Mouse (Mus musculus) liver, embryonic 13.5 days (tissue): ENCODE data around the gene Elf4. TPM values are rescaled to one million over a fixed set of nuclear protein-coding genes. Genes with fewer than 3 reads are reported as not detected.
"Not testable (repeated sequence)": the region's sequence is repeated elsewhere in the genome, so short reads cannot be mapped to it uniquely, and the experiment has no call there.

Source experiments
- ATAC-seq: fragments of 200-750 bp; cut with Nextera tagmentation; 2 replicates; pipeline ENCODE4 v1.8.0; 2017; ENCODE audit warnings: low read depth, mild to moderate bottlenecking, moderate number of reproducible peaks, moderate library complexity
- DNase-seq: peaks from one replicate; pipeline ENCODE4 v3.0.0; 2022
- H3K27ac ChIP-seq: fragments of 300-500 bp; sonication (generic); 2 replicates; pipeline ENCODE4 v1.5.1; 2015; ENCODE audit warnings: moderate library complexity, mild to moderate bottlenecking, inconsistent platforms
- H3K27me3 ChIP-seq: fragments of 300-500 bp; sonication (generic); 2 replicates; pipeline ENCODE4 v1.6.1; 2015; ENCODE audit warnings: mild to moderate bottlenecking, inconsistent platforms
- H3K36me3 ChIP-seq: fragments of 300-500 bp; sonication (generic); 2 replicates; pipeline ENCODE4 v1.6.1; 2015; ENCODE audit warnings: mild to moderate bottlenecking, inconsistent platforms
- H3K4me1 ChIP-seq: fragments of 300-500 bp; sonication (generic); replicated peaks from 2 replicates; pipeline ENCODE4 v1.6.1; 2015; ENCODE audit warnings: inconsistent platforms
- H3K4me2 ChIP-seq: fragments of 300-500 bp; sonication (generic); 2 replicates; pipeline ENCODE4 v1.6.1; 2015; ENCODE audit warnings: inconsistent platforms, mild to moderate bottlenecking, moderate library complexity
- H3K4me3 ChIP-seq: fragments of 300-500 bp; sonication (generic); replicated peaks from 2 replicates; pipeline ENCODE4 v1.5.1; 2015; ENCODE audit warnings: mild to moderate bottlenecking, inconsistent platforms
- H3K9ac ChIP-seq: fragments of 300-500 bp; sonication (generic); 2 replicates; pipeline ENCODE4 v1.6.1; 2015; ENCODE audit warnings: mild to moderate bottlenecking, inconsistent platforms
- H3K9me3 ChIP-seq: fragments of 300-500 bp; sonication (generic); replicated peaks from 2 replicates; pipeline ENCODE4 v1.6.1; 2016; ENCODE audit warnings: inconsistent platforms
- WGBS: fragments of 180-500 bp; shearing (Covaris S2); methylation state at CpG from one replicate; pipeline ENCODE4 v1.1.7; 2015; ENCODE audit not compliant: insufficient replicate concordance; 5-methylcytosine and 5-hydroxymethylcytosine counted together
- polyA plus RNA-seq: library from polyadenylated mRNA; unstranded; fragments of >200 nt; fragmentation: Nextera tagmentation; extraction: Ambion mirVana; gene quantifications from 2 replicates; pipeline ENCODE4 v1.2.1, GENCODE M21; 2015

Gene Elf4
- polyA plus RNA-seq, 1 experiment from 2014 or later = 1.8 TPM

DNA sequence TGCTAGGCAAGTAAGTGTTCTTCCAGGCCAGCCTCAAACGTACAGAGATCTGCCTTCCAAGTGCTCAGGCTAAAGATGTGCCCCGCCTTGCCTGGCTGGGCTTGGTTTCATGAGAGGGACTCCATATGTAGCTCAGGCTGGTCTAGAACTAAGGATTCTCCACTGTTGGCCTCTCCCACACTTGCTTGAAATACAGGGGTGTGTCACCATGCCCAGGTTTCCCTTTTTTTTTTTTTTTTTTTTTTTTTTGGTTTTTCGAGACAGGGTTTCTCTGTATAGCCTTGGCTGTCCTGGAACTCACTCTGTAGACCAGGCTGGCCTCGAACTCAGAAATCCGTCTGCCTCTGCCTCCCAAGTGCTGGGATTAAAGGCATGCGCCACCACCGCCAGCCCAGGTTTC lies 26.9 kb downstream of the Elf4 start:
- 67% methylated on average over 6 of the region's 7 CpGs for WGBS
- not testable (repeated sequence) for H3K9ac ChIP-seq, H3K27me3 ChIP-seq, DNase-seq, ATAC-seq, H3K4me2 ChIP-seq, H3K36me3 ChIP-seq, H3K9me3 ChIP-seq, H3K4me3 ChIP-seq, H3K27ac ChIP-seq
- H3K4me1 ChIP-seq = peaks cover 55% of the 10 kb centered on the region

DNA sequence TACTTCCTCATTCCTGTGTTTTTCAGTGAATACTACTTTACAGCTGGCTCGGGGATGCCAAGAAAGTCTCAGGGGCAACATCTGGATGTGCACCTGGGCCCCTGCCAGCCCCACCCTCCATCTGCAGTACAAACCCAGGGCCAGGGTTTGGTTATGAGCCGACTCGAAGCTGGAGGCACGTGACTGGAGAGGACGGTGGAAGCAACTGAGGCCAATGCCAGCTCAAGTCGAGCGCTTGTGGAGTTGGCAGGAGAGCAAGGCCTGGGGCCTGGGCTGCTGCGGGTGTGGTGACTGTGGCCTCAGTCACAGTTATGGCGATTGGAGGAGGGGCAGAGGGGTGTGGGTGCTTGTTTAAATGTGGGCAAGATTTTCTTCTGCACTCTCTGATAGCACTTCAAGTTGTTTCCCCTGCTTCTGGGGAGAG lies 27.4 kb downstream of the Elf4 start:
- no peak for DNase-seq
- WGBS = 26% methylated on average over 9 of the region's 9 CpGs

DNA sequence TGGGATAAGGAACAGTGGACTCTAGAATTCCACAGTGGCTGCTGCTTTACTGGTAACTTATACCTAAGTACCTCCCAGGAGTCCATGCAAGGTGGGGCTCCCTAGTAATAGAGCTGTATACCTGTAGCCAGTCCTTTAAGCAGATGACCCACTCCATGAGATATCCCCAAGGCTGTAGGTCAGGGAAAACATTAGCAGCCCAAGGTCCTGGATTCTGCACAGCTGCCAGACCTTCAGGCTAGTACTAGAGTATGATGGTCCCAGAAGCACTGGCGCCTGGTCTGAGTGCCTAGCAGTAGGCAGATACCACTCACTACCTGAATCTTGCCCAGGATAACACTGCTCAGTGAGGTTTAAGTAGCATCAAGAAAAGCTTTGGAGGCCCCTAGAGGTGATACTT lies 28.7 kb downstream of the Elf4 start:
- H3K36me3 ChIP-seq = no peaks in the 10 kb centered on the region

More for the DNA sequence above, 27.4 kb downstream of the Elf4 start:
- Histone ChIP-seq H3K27me3 (no peaks in the 10 kb centered on the region), H3K4me1 (peaks cover 55% of the 10 kb centered on the region), H3K9ac (no peak overlapping the region), H3K9me3 (no peaks in the 10 kb centered on the region), H3K4me2 (no peak overlapping the region), H3K36me3 (no peaks in the 10 kb centered on the region), H3K4me3 (no peak overlapping the region), H3K27ac (no peak overlapping the region)
- ATAC-seq = peak; percentile 57

DNA sequence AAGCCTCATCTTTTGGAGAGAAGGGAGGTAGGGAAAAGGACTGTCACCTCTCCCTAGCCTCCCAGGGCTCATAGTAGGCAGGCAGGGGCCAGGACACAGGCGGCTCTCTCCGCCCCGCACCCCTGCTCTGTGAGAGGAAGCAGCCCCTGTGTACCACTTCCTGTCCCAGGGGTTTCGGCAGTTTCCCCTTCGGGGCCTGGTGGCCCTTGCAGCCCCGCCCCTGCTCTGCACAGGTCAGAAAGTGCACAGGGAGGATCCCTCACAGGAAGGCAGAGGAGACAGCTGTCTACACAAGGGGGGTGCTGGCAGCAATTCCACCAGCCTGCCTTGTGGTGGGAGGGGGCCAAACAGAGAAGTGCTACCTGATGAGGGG lies 29.4 kb downstream of the Elf4 start:
- Histone ChIP-seq H3K36me3 (no peaks in the 10 kb centered on the region), H3K4me1 (peaks cover 41% of the 10 kb centered on the region), H3K27ac (no peak overlapping the region), H3K27me3 (no peaks in the 10 kb centered on the region), H3K9ac (no peak overlapping the region), H3K4me2 (peak overlapping the region; percentile 21), H3K4me3 (no peak overlapping the region), H3K9me3 (no peaks in the 10 kb centered on the region)
- DNase-seq (peak; percentile 6), ATAC-seq (peak; percentile 57)
- 17% methylated on average over 6 of the region's 6 CpGs for WGBS

More for the DNA sequence above, 28.7 kb downstream of the Elf4 start:
- H3K4me2 ChIP-seq = no peak overlapping the region
- no peak overlapping the region for H3K27ac ChIP-seq
- DNase-seq (no peak), ATAC-seq (no peak)
- H3K27me3 ChIP-seq = no peaks in the 10 kb centered on the region
- 59% methylated on average over 1 of the region's 1 CpGs for WGBS
- no peak overlapping the region for H3K4me3 ChIP-seq
- peaks cover 47% of the 10 kb centered on the region for H3K4me1 ChIP-seq
- no peaks in the 10 kb centered on the region for H3K9me3 ChIP-seq
- no peak overlapping the region for H3K9ac ChIP-seq

DNA sequence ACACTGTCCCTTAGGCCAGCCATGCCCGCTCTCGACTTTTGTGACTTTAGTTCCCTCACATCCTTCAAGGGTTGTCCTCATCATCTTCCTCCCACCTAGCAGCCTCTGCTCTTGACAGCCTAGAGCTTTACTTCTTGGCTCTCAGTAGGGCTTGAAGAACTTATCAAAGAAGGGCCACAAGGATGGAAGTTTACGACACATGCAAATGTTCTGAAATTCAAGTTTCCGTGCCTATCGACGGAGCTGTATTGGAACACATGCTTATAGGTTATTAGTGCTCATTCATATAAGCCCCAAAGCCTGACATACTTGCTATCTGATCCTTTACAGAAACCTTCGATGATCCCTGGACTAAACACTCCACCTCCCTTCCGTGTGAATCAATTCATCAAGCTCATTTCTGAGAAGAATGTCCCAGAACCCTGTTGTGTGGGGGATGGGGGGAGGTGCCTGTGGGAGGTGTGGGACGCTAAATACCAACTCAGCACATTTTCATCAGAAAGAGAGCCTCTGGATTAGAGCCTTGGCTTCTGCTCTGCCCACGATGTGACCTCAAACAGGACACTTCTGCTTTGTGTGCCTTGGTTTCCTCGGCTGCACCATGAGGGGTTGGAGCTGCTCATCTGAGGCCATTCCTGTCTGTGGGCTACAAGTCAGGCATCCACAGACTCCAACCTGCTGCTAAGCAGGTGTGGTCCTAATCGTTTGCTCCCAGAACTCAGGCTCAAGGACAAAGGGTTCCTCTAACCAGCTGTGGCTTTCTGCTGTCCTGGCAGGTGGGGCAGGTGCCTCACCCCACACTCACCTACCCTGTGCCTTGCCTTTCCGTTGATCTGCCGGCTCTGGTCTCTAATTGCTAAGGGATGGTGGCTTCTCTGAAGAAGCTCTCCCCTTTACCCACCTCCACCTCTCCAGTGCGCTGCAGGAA lies 30.1 kb downstream of the Elf4 start:
- no peak overlapping the region for H3K27ac ChIP-seq
- no peaks in the 10 kb centered on the region for H3K9me3 ChIP-seq
- H3K4me2 ChIP-seq = peak overlapping the region; percentile 21
- WGBS = 41% methylated on average over 15 of the region's 15 CpGs
- no peak for DNase-seq
- no peak overlapping the region for H3K9ac ChIP-seq
- no peaks in the 10 kb centered on the region for H3K36me3 ChIP-seq
- ATAC-seq = no peak
- H3K4me1 ChIP-seq = peaks cover 45% of the 10 kb centered on the region
- H3K27me3 ChIP-seq = no peaks in the 10 kb centered on the region
- no peak overlapping the region for H3K4me3 ChIP-seq

DNA sequence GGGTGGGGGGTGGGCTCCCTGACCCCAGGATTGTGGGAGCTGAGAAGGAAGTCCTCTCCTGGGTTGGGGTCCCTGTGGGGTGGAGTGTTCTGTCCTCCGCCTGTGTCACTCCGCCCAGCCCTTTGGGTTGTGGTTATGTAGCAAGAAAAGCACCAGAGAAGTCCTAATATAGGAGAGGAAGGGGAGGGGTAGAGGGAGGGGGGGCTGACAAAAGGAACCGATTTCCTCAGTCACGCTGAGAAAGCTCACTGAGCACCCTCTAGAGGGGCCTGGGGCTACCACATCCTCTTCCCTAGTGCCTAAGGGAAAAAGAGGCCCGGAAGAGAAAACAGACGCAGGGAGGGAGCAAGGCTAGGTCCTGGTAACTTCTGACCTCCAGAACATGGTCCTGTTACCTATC lies 33.4 kb downstream of the Elf4 start:
- 25% methylated on average over 6 of the region's 6 CpGs for WGBS
- Histone ChIP-seq H3K36me3 (no peaks in the 10 kb centered on the region), H3K4me2 (no peak overlapping the region), H3K9ac (no peak overlapping the region), H3K4me3 (no peak overlapping the region), H3K27me3 (no peaks in the 10 kb centered on the region), H3K9me3 (no peaks in the 10 kb centered on the region), H3K27ac (0 out of 2 replicates have a peak overlapping the region, but pooled peaks have one; percentile 27), H3K4me1 (peaks cover 46% of the 10 kb centered on the region)
- ATAC-seq (no peak), DNase-seq (no peak)

DNA sequence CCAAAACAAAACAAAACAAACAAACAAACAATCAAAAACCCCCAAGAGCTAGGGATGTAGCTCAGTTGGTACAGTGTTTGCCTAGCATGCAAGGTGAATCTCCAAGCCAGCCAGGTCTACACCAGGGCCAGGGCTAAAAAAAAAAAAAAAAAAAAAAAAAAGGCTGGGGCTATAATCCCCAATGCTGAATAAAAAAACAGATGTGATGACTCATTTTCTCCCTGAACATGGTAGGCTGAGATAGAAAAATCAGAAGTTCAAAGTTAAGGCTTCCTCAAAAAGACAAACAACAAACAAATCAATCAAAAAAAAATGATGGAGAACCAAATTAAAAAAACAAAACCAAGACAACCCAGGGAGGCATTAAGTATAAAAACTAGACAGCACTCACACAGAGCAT lies 33.8 kb downstream of the Elf4 start:
- Histone ChIP-seq H3K4me1 (peaks cover 46% of the 10 kb centered on the region), H3K4me3 (no peak overlapping the region), H3K9me3 (no peaks in the 10 kb centered on the region), H3K27ac (no peak overlapping the region), H3K4me2 (no peak overlapping the region), H3K27me3 (no peaks in the 10 kb centered on the region), H3K9ac (no peak overlapping the region), H3K36me3 (no peaks in the 10 kb centered on the region)
- DNase-seq (no peak), ATAC-seq (no peak)

DNA sequence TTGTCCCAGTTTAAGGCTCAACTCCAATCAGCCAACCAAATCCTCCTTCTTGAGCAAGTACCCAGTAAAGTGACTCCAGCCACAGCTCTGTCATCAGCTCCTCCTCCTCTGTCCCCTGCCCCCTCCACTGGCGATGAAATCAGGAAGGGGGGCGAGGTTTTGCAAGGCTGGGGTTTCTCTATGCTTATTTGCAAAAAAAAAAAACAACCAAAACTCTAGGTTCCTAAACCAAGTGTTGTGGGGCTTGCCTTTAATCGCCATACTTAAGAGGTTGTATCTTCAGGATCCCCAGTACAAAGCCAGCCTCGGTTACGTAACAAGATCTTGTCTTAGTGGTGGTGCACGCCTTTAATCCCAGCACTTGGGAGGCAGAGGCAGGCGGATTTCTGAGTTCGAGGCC lies 34.3 kb downstream of the Elf4 start:
- Histone ChIP-seq H3K9ac (no peak overlapping the region), H3K4me3 (no peak overlapping the region), H3K27me3 (no peaks in the 10 kb centered on the region), H3K9me3 (no peaks in the 10 kb centered on the region), H3K4me2 (no peak overlapping the region), H3K4me1 (peaks cover 44% of the 10 kb centered on the region), H3K36me3 (no peaks in the 10 kb centered on the region), H3K27ac (no peak overlapping the region)
- 46% methylated on average over 8 of the region's 8 CpGs for WGBS
- ATAC-seq = no peak
- DNase-seq = no peak

DNA sequence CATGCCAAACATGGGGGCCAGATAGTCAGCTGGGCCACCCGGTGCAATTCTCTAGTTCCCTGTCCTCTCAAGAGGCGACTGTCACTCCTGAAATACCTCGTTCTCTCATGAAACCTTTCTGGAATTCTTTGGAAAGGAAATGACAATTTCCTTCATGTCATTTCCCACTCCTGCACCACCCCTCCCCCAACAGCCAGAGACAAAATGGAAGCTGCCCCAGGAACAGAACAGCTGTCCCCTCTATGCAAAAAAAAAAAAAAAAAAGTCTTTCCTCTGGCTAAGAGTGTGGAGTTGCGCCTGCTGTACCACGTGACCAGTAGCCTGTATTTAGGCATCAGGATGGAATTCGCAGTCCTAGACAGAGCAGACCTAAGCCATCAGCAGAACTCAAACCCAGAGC lies 34.7 kb downstream of the Elf4 start:
- H3K9me3 ChIP-seq = no peaks in the 10 kb centered on the region
- no peak for DNase-seq
- H3K4me3 ChIP-seq = no peak overlapping the region
- ATAC-seq = no peak
- H3K27ac ChIP-seq = peak overlapping the region; percentile 43; the same call in 1 of the 2 replicates
- H3K4me2 ChIP-seq = no peak overlapping the region
- no peaks in the 10 kb centered on the region for H3K36me3 ChIP-seq
- H3K27me3 ChIP-seq = no peaks in the 10 kb centered on the region
- no peak overlapping the region for H3K9ac ChIP-seq
- WGBS = 30% methylated on average over 6 of the region's 6 CpGs
- H3K4me1 ChIP-seq = peaks cover 40% of the 10 kb centered on the region

DNA sequence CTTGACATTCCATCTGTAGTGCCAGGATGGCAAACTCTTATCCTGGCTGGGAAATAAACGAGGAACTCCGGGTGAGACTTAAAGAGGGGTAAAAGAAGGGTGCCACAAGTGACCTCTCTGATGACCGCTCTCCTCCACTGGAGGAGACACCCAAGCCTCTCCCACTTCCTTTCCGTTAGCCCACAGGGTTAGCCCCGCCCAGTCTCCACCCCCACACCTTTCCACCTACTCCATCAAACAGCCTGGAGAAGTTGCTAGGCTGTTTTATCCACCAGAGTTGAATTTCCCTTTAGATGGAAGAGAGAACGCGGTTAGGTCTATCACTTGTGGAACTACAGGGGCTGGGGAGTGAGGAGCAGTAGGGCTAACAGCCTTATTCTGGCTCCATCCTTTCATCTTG lies 37.7 kb downstream of the Elf4 start:
- Histone ChIP-seq H3K27me3 (no peaks in the 10 kb centered on the region), H3K27ac (peak overlapping the region; percentile 68; the same call in 1 of the 2 replicates), H3K4me3 (peak overlapping the region; percentile 35), H3K4me1 (peaks cover 35% of the 10 kb centered on the region), H3K9me3 (no peaks in the 10 kb centered on the region), H3K9ac (no peak overlapping the region), H3K36me3 (no peaks in the 10 kb centered on the region), H3K4me2 (peak overlapping the region; percentile 61)
- no peak for DNase-seq
- peak; percentile 47; the same call in 1 of the 2 replicates for ATAC-seq
- WGBS = 16% methylated on average over 7 of the region's 7 CpGs

DNA sequence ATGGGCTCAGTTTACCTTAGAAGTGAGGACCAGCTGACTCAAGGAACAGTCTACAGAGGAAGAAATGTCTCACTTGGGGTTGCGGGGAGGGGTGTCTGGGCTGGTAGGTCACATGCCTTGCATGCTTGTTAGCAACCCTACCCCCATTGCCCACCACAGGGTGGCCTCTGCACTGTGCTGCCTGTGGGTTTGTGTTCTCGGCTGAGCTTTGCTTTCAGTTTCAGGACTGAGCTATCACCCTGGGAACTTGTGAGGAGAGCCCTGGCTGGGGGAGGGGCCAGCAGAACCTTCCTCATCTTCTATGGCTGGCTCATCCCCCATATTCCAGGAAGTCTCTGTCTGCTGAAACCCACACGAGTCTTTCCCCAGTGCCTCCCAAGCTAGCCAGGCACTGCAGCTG lies 38.3 kb downstream of the Elf4 start:
- ATAC-seq = peak; percentile 63

DNA sequence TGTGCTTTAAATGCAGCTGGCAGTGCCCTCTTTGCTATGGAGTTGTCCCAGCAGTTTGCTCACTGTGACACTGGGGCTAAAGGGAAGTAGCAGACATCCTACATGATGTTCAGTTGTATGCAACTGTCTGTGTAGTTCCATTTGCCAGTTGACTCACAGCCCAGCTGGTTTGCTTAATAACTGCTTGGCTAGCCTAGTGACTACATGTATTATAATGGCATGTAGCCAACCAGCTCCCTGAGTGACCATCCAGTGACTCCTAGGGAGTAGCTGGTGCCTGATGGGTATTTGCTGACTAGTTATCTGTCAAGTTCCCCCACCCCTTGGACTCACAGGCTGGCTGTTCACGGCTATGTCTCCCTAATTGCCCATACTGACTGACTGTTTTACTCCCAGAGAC lies 39.3 kb downstream of the Elf4 start:
- no peak for DNase-seq
- Histone ChIP-seq H3K27ac (no peak overlapping the region), H3K4me2 (no peak overlapping the region), H3K9ac (no peak overlapping the region), H3K4me3 (no peak overlapping the region), H3K36me3 (no peaks in the 10 kb centered on the region), H3K27me3 (no peaks in the 10 kb centered on the region), H3K4me1 (peaks cover 35% of the 10 kb centered on the region), H3K9me3 (no peaks in the 10 kb centered on the region)
- WGBS = 40% methylated on average over 1 of the region's 1 CpGs
- no peak for ATAC-seq

More for the DNA sequence above, 38.3 kb downstream of the Elf4 start:
- Histone ChIP-seq H3K9me3 (no peaks in the 10 kb centered on the region), H3K27ac (peak overlapping the region; percentile 68; the same call in 1 of the 2 replicates), H3K4me2 (peak overlapping the region; percentile 61), H3K4me1 (peaks cover 35% of the 10 kb centered on the region), H3K4me3 (peak overlapping the region; percentile 35), H3K9ac (peak overlapping the region; percentile 22; the same call in 1 of the 2 replicates), H3K27me3 (no peaks in the 10 kb centered on the region), H3K36me3 (no peaks in the 10 kb centered on the region)
- 24% methylated on average over 3 of the region's 3 CpGs for WGBS
- DNase-seq = no peak
